Mouse (Mus musculus) heart, adult 11 months (tissue): Measurements from ENCODE around the gene Prg3.
A peak's percentile ranks its signal among the peaks of the same experiment; 100 is the strongest.

Source experiments
- DNase-seq: peaks from one replicate; pipeline ENCODE4 v3.0.0; 2022

Gene Prg3

DNA sequence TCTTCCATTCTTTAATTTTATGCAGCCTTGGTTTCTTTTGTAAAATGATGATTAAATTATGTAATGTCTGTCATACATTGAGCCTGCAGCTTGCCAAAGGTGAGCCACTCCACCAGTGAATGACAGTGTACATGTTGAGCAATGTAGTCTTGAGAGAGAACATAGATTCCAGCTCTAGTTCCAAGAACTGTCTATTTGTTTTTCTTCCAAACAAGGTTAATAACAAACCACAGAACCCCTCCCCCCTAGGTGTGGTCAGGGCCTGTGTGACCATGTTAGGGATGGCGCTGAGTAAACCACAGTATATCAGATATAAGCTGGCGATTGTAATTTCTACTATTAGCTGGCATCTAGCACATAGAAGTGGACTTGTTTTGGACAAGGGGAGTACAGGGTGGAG lies 8.4 kb downstream of the Prg3 start:
- no peak for DNase-seq

DNA sequence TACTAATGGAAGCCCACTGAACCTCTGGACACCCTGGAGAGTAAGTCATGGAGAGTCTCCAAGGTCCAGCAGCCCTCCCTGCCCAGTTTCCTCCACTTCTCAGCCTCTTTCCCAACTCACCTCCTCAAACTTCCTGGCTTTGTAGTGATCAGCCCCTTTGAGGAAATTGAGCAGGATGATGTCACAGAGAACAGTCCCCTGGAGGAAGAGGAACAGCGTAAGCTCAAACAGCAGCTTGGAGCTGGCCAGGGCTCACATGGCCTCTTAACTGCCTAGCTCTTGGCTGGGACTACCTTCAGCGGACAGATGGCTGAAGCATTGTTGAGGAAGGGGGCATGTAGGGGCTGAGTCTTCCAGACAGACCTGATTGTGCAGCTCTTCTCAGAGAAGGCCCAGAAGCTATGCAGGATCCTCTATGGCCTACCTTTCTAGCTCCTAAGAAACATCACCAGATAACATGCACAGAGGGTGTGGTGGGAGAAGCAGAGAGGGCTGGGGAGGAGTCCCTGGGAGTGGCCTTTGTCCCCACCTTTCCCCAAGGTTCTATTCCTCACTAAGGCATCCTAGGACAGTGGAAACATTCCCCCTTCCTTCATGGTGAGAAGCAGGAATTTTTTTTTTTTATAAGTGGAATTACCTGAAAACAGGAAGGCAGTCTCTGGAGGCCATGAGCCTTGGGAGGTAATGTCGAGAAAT lies 11.6 kb downstream of the Prg3 start:
- DNase-seq, result peak; percentile 97

DNA sequence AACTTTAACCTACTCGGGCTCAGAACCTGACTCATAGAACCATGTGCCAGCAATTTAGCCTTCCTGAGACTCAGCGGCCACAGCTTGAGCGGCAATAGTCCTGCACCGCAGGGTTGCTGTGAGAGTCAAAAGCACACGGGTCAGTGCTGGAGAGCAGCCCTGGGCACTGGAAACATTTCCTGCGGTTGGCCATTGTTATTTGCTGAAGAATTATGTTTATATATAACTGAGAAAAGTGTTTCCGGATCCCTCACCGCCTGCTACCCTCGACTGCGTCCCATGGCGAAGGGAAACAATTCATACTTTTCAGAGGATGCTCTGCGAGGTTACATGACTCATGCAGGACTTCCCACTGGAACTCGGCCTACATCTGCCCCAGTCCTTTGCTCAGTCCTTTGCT lies 13.5 kb downstream of the Prg3 start:
- peak; percentile 93 for DNase-seq

DNA sequence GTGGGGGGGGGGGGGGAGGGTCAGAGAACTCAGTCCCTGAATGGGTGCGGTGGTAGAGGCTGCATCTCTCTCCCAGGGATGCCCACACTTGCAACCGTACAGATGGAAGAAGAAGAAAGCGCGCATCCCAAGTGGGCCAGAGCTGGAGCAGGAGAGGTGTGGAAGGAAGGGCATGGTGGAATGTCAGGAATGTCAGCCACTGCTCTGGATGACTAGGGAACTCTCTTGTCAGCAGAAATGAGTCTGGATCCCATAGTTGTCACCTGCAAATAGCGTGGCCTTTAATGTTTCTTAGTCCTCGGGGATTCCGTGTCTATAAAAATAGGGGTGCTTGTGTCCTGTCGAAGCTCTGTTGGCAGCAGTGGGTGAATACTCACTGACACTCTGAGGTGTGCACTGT lies 14.6 kb downstream of the Prg3 start:
- no peak for DNase-seq

DNA sequence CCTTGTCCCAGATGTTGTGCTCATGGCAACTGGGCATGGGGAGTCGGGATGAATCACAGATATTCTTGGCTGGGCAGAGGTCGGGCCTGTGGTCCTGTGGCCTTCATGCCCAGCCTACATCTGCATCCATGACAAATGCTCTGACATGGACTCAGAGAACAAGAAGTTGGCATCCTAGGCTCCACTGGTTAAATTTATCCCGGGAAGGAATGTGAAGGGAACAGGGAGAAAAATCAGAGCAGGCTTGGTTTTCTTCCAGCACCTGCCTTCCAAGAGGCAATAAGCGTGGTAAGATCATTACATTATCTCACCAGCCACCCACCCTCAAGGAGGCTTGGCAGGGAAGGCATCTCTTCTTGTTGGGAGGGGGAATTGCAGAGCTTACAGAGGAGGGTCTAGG lies 16.3 kb downstream of the Prg3 start:
- DNase-seq, result no peak

DNA sequence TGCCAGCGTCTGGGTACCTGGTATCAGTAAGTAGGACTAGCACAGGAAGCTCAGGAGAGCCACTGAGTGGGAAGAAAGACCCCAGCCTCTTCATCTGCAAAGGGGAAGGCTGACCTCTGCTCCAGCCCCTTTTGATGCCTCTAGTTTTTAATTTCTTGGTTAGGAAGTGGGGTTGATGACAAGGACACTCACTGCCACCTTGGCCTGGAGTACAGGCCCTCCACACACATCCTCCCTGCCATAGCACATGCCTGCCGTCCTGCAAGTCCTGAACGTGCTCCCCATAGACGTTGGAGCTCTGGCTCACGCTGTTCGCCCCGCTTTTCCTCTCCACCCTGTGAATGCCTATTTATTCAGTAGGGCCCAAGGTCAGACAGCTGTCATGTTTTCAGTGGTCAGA lies 18.6 kb downstream of the Prg3 start:
- peak; percentile 91 for DNase-seq

DNA sequence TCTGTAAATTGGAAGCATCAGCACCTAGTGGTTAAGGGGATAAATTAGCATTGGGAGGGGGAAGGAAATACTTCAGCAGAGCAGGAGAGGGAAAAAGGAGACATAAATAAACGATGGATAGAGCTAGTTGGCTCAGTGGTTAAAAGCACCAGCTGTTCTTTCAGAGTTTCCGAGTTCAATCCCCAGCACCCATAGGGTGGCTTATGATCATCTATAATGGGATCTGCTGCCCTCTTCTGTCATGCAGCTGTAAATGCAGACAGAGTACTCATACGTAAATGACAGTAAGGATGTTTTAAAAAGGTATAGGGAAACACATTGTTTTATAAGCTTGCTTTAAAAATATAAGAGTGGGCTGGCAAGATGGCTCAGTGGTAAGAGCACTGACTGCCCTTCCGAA lies 19.7 kb downstream of the Prg3 start:
- no peak for DNase-seq

DNA sequence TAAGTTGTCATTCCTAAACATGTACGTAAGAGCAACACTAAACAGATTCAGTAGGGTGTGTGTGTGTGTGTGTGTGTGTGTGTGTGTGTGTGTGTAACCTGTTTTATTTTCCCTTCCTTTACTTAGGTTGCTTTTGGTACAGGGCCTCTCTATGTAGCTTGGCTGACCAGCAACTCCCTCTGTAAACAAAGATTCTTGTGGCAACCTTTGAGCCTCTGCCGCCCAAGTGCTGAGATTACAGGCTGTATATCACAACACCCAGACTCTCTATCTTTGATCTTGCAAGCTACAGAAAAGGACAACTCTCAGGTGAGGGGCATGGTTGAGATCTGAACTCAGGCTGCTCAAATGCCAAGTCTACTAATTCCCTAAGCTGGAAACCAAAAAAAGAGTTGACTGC lies 21.2 kb downstream of the Prg3 start:
- no peak for DNase-seq

DNA sequence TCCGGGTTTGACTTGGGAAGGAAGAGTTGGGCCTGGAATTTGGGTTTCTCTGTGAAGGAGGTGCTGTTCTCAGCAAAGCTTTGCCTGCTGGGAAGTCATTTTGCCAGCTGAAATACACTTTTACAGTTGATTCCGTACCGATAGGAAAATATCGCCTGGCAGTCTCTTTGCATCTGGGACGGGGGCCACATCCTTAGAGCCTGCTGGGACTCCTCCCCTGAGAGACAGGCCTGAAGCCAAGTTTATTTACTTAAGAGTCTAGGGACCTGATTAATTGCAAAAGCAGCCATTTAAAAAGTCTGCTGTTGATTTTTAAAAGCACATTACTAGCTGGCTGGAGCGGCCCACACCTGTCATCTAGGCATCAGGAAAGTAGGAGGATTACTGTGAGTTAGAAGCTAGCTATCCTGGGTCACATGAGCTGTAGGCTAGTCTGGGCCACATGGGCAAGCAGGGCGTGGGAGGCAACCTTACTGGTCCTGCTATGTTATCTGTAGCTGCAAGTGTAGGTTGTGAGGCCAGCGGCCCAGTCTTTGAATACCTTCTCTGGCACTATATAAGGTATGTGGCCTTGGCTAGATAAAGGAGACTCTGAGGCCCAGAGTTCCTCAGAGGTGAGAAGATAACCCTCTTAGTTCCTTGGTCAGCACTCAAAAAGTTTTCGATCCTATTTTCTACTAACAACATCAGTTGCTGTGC lies 24.0 kb downstream of the Prg3 start:
- DNase-seq, result peak; percentile 94

DNA sequence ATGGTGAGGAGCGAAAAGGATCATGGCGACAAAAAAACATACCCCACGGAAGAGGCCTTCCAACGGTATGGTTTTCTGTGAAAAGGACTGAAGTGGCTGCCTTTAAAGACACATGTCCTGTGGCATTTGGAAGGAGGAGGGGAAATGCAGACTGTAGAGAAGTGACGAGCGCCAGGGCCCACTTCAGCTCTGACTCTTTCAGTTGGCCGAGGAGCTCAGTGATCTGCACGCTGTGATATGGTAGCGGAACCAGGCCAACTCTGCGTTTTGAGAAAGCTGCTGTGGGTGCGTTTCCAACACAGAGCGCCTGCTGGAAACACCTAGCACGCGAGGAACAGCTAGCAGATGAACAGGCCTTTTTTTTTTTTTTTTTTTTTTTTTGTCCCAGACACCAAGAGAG lies 24.7 kb downstream of the Prg3 start:
- DNase-seq, result no peak

DNA sequence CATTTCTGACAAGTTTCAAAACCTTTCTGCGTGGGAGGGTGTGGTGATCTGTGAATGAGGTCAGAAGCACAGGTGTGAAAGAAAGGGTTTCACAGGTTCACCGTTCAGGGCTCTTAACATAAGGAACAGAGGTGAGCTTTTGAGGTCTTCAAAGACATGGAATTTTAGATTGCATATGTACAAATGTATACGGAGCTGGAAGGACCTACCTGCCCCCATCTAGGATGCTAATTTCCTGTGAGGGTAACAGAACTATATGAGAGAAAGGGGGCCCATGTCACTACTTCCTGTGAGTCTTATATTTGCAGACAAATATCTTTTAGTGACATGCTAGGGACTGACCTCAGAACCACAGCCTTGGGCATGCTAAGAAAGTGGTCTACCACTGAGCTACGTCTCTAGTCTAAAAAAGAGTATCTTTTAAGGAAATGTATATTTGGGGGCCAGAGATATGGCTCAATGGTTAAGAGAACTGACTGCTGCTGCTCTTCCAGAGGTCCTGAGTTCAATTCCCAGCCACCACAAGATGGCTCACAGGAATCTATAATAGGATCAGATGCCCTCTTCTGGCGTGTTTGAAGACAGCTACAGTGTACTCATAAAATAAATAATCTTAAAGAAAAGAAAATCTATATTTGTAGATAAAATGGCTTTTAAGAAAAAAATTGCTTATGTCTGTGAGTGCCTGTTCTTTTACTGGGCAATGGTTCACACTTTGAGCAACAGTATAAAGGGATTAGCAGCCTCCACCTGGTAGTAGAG lies 26.0 kb downstream of the Prg3 start:
- DNase-seq, result no peak

DNA sequence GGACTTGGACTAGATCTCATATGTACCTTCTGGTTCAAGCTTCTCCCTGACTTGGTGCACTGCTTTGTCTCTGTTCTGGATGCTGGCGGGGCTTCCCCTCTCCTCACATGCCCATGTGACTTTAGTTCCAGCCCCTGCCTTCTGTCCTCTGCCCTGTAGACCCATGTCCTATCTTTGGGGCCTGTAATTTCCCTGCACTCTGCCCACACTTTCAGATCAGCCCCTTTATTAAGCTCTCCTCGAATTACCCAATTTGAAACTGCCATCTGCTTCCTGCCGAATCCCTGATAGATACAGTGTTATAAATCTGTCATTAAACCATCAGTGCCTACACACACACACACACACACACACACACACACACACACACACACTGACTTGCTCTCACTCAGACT lies 26.6 kb downstream of the Prg3 start:
- no peak for DNase-seq

DNA sequence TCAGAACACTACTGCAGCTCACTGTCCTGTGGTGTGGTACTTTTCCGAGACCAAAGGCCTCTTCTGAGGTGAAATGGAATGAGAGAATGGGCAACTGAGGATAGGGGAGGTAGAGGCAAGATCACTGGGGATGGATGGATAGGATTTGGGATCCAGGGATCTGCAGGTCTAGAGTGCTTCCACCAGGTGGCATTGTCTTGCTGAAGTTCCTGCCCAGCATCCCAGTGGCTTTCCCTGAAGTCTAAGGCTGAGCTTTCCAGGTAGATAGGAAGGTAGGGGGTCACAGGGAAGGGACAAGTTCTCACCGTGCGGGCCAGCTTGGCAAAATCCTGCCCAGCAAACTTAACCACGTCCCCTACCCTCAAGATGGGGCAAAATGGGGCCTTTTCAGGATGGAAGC lies 34.0 kb downstream of the Prg3 start:
- DNase-seq, result no peak

DNA sequence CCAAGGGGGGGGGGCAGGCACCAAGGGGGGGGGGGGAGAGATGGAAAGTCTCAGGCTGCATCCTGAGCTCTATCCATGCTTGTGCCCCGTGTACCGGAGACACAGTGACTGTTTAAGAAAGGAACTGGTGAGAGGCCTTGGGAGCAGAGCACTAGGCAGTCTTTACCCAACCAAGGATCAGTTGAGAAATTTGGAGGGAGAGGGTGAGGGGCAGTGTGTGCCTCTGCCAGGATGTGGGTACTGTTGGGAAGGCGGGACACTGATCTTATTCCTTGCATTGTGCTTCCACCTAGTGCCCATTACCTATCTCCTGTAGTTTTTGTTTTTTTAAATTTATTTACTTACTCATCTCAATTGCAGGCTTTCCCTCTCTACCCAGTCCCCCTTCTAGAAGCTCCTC lies 38.2 kb downstream of the Prg3 start:
- no peak for DNase-seq

DNA sequence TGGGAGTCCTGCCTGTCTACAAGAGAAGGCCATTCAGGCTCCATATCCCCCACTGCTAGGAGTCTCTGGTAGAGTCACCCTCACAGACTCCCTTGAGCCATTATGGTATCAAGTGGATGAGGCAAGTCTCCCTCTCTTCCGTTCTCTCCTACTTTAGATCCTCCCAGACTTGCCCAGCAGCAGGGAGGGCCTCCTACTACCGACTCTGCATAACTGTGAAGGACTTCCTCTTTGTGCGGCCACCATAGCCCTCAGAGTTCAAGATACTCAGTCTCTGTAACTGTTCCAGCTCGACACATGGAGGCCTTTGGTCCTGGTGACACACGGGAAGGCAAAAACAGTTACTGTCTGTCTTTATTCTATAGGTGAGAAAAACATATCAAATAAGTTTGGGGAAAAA lies 39.3 kb downstream of the Prg3 start:
- DNase-seq, result no peak

DNA sequence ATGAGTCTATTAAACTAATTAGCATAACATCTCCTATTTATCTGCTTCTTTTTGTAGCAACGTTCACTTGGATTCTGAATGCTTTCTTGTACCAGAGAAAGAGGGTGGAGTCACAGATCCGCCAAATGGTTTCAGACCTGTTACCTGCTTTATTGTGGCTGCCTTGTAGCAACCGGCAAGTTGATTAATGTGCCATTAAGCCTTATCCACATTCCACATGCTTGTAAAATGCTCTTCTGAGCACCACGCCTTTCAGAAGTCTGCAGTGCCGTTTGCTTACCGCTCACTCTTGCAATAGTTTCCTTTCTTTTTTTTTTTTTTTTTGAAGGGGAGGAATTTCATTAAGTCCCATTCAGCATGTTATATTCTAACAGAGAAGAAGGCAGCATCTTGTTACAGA lies 41.9 kb downstream of the Prg3 start:
- no peak for DNase-seq

DNA sequence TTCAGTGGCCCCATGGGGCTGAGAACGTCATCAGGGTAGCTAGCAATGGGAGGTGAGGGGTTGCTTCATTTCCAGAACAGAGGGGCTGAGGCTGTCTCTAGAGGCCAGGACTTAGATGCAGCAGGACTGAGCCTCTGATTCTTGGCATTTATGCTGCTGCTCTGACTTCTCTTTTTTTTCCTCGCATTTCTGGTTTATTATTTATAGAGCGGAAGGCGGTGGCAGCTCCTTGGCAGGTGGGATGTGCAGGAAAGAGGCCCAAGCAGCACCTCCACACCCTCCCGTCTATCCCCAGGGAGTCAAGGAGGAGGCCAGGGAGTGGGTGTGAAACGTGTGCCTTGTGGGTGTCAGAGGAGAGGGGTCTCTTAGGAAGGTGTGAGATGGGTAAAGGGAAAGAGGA lies 43.0 kb downstream of the Prg3 start:
- no peak for DNase-seq

DNA sequence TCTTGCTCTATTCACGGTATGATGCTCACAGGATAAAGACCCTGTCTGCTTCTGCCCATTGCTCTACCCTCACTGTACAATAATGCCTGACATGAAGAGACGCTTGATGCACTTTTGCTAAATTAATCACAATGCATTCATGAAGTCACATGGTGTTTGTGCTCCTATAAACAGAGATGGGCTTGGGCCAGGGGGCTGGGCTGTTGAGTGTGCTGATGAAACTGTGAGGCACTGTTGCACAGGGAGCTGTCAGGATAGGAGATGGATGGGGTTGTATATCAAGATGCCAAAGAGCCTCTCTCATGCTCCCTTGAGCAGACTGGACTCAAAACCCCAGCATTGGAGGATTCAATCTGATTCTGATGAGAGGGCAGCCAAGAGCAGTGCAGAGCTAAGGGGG lies 45.1 kb downstream of the Prg3 start:
- no peak for DNase-seq

DNA sequence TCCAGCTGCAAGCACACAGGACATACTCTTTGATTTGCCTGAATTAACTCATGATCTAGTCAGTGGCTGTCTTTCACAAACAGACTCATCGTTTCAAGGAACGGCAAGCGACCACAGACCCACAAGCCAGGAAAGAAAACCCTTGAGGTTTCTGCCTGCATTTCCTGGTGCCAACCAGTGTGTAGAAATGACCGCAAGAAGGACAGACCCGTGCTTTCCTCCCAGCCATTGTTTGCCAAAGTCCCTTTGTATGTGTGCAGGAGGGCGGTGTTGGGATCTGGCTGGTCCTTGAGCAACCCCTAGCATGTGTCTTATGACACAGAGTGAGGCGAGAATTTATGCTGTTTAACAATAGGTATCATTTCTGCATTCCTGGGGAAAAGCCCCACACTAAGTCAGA lies 46.2 kb downstream of the Prg3 start:
- no peak for DNase-seq

DNA sequence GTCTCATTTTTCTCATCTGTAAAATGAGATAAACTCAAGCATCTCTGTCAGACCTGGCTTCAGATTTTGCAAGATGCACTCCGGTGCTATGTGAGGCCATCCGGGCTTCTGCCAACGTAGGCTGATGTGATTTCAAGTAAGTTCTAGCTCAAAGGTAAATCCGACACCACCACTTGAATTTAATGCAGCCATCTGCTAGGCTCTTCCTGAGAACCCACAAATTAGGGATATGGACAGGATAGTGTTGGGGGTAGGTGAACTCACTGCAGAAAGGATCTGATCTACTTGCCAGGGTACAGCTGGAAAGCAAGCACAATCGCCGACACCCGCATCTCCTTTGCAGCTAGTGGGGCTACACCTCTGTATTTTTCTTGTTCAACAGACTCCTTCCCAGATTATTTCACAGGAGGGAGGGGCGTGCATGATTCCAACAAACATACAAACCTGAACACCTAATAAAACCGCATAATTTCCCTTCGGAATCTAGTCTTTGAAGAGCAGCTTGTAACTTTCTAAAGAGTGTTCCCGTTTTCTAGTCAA lies 48.6 kb downstream of the Prg3 start:
- peak; percentile 83 for DNase-seq

DNA sequence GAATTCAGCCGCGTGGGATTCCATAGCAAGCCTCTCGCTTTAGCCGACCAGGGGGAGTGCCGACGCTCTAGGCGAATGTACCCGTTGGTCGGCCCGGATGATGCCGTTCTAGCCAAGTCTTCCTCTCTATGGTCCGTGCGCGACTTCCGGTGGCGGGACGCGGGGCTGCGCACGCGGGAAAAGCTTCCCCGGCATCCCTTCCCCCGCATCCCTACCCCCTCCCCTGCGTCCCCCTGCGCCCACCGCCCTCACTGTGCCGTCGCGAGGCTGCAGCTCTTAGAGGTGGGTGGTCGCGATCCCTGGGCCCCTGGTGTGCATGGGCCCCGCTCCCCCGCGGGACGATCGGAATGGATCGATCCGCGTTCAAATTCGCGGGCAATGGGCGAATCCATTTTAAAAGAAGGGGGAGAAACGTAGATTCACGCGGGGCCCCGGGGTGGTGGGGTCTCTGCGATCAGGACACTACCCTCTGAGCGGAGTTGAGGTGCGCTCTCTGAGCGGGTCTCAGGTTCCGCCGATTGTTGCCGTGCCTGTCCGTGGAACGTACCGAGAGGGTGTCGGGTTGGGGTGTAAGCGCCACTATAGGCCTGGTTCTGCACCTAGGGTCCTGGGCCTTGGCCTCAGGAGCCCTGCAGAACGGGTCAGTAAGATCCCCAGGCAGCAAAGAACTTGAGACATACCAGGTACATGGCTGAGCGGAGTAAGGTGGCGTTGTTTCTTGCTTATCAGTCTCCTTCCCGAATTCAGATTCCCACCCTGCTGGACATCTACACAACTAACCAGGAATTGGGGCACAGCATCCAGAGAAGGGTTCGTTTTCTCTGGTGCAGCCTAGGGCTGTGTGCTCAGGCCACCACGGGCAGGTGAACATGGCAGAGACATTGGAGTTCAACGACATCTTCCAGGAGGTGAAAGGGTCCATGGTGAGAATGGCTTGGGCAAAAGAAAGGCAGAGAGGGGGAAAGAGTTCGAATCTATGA lies 49.3 kb downstream of the Prg3 start, which contains the start of the genes Ssrp1 and P2rx3:
TSS of gene Ssrp1 (plus strand) at position 188 of the 980 bp plus-strand sequence.
TSS of gene P2rx3 (minus strand) at position 416 of the 980 bp plus-strand sequence.
- peak; percentile 99 for DNase-seq

DNA sequence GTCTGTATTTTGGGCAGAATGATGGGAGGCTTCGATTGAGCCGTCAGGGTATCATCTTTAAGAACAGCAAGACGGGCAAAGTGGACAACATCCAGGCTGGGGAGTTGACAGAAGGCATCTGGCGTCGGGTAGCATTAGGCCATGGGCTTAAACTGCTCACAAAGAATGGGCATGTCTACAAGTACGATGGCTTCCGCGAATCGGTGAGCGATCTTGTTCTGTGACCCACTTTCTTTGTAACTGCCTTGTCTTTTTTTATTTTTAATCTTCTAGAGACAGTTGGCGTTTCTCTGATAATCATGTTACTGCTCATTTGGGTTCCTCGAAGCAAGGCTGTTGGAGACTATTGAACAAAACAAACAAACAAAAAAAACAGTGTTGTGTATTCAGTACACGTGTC lies 50.3 kb downstream of the Prg3 start:
- DNase-seq, result peak; percentile 86
